Mouse (Mus musculus) lung, embryonic 15.5 days (tissue): ENCODE data around the gene Olfr1094. TPM values are rescaled to one million over a fixed set of nuclear protein-coding genes. Genes with fewer than 3 reads are reported as not detected.

Experiments
- ATAC-seq: fragments of 200-750 bp; cut with Nextera tagmentation; 2 replicates; pipeline ENCODE4 v1.8.0; 2017; ENCODE audit warnings: moderate number of reproducible peaks, borderline replicate concordance; ENCODE audit not compliant: low FRiP score, low TSS enrichment; ENCODE audit errors: extremely low read depth
- H3K27ac ChIP-seq: fragments of 300-500 bp; sonication (generic); 2 replicates; pipeline ENCODE4 v1.5.1; 2015; ENCODE audit warnings: moderate library complexity, mild to moderate bottlenecking, inconsistent platforms
- H3K27me3 ChIP-seq: fragments of 300-500 bp; sonication (generic); 2 replicates; pipeline ENCODE4 v1.6.1; 2015; ENCODE audit warnings: inconsistent platforms
- H3K36me3 ChIP-seq: fragments of 300-500 bp; sonication (generic); 2 replicates; pipeline ENCODE4 v1.6.1; 2015; ENCODE audit warnings: inconsistent platforms
- H3K4me1 ChIP-seq: fragments of 300-500 bp; sonication (generic); 2 replicates; pipeline ENCODE4 v1.6.1; 2015; ENCODE audit warnings: inconsistent platforms
- H3K4me2 ChIP-seq: fragments of 300-500 bp; sonication (generic); 2 replicates; pipeline ENCODE4 v1.6.1; 2015; ENCODE audit warnings: inconsistent platforms, mild to moderate bottlenecking, moderate library complexity
- H3K4me3 ChIP-seq: fragments of 300-500 bp; sonication (generic); 2 replicates; pipeline ENCODE4 v1.5.1; 2015; ENCODE audit warnings: mild to moderate bottlenecking, inconsistent platforms
- H3K9ac ChIP-seq: fragments of 300-500 bp; sonication (generic); 2 replicates; pipeline ENCODE4 v1.6.1; 2015; ENCODE audit warnings: inconsistent platforms
- H3K9me3 ChIP-seq: fragments of 300-500 bp; sonication (generic); 2 replicates; pipeline ENCODE4 v1.6.1; 2016; ENCODE audit warnings: inconsistent platforms
- WGBS: fragments of 180-500 bp; shearing (Covaris S2); methylation state at CpG from one replicate; pipeline ENCODE4 v1.1.7; 2015; 5-methylcytosine and 5-hydroxymethylcytosine counted together
- polyA plus RNA-seq: library from polyadenylated mRNA; unstranded; fragments of >200 nt; fragmentation: Nextera tagmentation; extraction: Ambion mirVana; gene quantifications from 2 replicates; pipeline ENCODE4 v1.2.1, GENCODE M21; 2015

Olfr1094 gene
- not detected in 2 replicates for polyA plus RNA-seq

GRCm38 (mm10) chr2:86824363-86824762 lies at the start of gene Olfr1094:
Gene Olfr1094, plus strand, starts transcription at chr2:86824663.
- Histone ChIP-seq H3K27ac (no peak within 1 kb of the TSS), H3K4me1 (no peaks in the 10 kb centered on the region), H3K4me3 (no peak within 1 kb of the TSS), H3K4me2 (no peak within 1 kb of the TSS), H3K27me3 (no peaks in the 10 kb centered on the region), H3K9me3 (no peaks in the 10 kb centered on the region), H3K36me3 (no peaks in the 10 kb centered on the region), H3K9ac (no peak within 1 kb of the TSS)
- ATAC-seq, result no peak

GRCm38 (mm10) chr2:86782179-86782578 lies 42.3 kb upstream of the Olfr1094 start, which contains the start of gene Olfr1093:
Gene Olfr1093, plus strand, starts transcription at chr2:86782479.
- H3K27ac ChIP-seq, result no peak within 1 kb of the TSS
- no peak within 1 kb of the TSS for H3K9ac ChIP-seq
- WGBS, result 60% methylated on average over 2 of the region's 2 CpGs
- H3K4me1 ChIP-seq, result no peaks in the 10 kb centered on the region
- no peak within 1 kb of the TSS for H3K4me3 ChIP-seq
- ATAC-seq, result no peak
- H3K4me2 ChIP-seq, result no peak within 1 kb of the TSS
- H3K9me3 ChIP-seq, result no peaks in the 10 kb centered on the region
- no peaks in the 10 kb centered on the region for H3K27me3 ChIP-seq
- no peaks in the 10 kb centered on the region for H3K36me3 ChIP-seq

GRCm38 (mm10) chr2:86809918-86810317 lies 14.5 kb upstream of the Olfr1094 start, which contains the start of gene Olfr141:
Gene Olfr141, minus strand, starts transcription at chr2:86810018.
- no peaks in the 10 kb centered on the region for H3K9me3 ChIP-seq
- H3K4me2 ChIP-seq, result no peak within 1 kb of the TSS
- H3K4me3 ChIP-seq, result no peak within 1 kb of the TSS
- ATAC-seq, result no peak
- H3K36me3 ChIP-seq, result no peaks in the 10 kb centered on the region
- no peak within 1 kb of the TSS for H3K27ac ChIP-seq
- H3K4me1 ChIP-seq, result no peaks in the 10 kb centered on the region
- H3K27me3 ChIP-seq, result no peaks in the 10 kb centered on the region
- H3K9ac ChIP-seq, result no peak within 1 kb of the TSS

GRCm38 (mm10) chr2:86851596-86851995 lies 27.1 kb downstream of the Olfr1094 start, which contains the start of gene Olfr1095:
Gene Olfr1095, minus strand, starts transcription at chr2:86851696.
- Histone ChIP-seq H3K9ac (no peak within 1 kb of the TSS), H3K4me3 (no peak within 1 kb of the TSS), H3K27ac (no peak within 1 kb of the TSS), H3K4me2 (no peak within 1 kb of the TSS), H3K36me3 (no peaks in the 10 kb centered on the region), H3K9me3 (no peaks in the 10 kb centered on the region), H3K27me3 (no peaks in the 10 kb centered on the region), H3K4me1 (no peaks in the 10 kb centered on the region)
- 84% methylated on average over 3 of the region's 3 CpGs for WGBS
- no peak for ATAC-seq

GRCm38 (mm10) chr2:86874702-86875101 lies 50.2 kb downstream of the Olfr1094 start, which contains the start of gene Gm13723:
Gene Gm13723, minus strand, starts transcription at chr2:86874802.
- H3K27me3 ChIP-seq, result no peaks in the 10 kb centered on the region
- H3K36me3 ChIP-seq, result no peaks in the 10 kb centered on the region
- no peak within 1 kb of the TSS for H3K9ac ChIP-seq
- no peak within 1 kb of the TSS for H3K4me3 ChIP-seq
- 29% methylated on average over 1 of the region's 1 CpGs for WGBS
- no peak for ATAC-seq
- H3K27ac ChIP-seq, result no peak within 1 kb of the TSS
- H3K9me3 ChIP-seq, result no peaks in the 10 kb centered on the region
- H3K4me1 ChIP-seq, result no peaks in the 10 kb centered on the region
- no peak within 1 kb of the TSS for H3K4me2 ChIP-seq

Other genes with a start within 250 kb of the Olfr1094 start
- gene Olfr1082, start 225.7 kb upstream of the Olfr1094 start, polyA plus RNA-seq, result not detected in 2 replicates
- gene Olfr1084, start 184.9 kb upstream of the Olfr1094 start, polyA plus RNA-seq, result not detected in 2 replicates
- not detected in 2 replicates for gene Olfr1085, start 162.6 kb upstream of the Olfr1094 start, polyA plus RNA-seq
- not detected in 2 replicates for gene Olfr1086, start 144.6 kb upstream of the Olfr1094 start, polyA plus RNA-seq
- gene Olfr1087, start 126.3 kb upstream of the Olfr1094 start, polyA plus RNA-seq, result not detected in 2 replicates
- gene Olfr1089, start 91.0 kb upstream of the Olfr1094 start, polyA plus RNA-seq, result not detected in 2 replicates
- not detected in 2 replicates for gene Olfr1090, start 65.7 kb upstream of the Olfr1094 start, polyA plus RNA-seq
- not detected in 2 replicates for gene Olfr1093, start 42.2 kb upstream of the Olfr1094 start, polyA plus RNA-seq
- not detected in 2 replicates for gene Olfr141, start 14.6 kb upstream of the Olfr1094 start, polyA plus RNA-seq
- gene Olfr1095, start 27.0 kb downstream of the Olfr1094 start, polyA plus RNA-seq, result not detected in 2 replicates
- gene Gm13723, start 50.1 kb downstream of the Olfr1094 start, polyA plus RNA-seq, result not detected in 2 replicates
- gene Olfr1097, start 67.6 kb downstream of the Olfr1094 start, polyA plus RNA-seq, result not detected in 2 replicates
- not detected in 2 replicates for gene Olfr1098, start 99.9 kb downstream of the Olfr1094 start, polyA plus RNA-seq
- not detected in 2 replicates for gene Olfr1099, start 136.0 kb downstream of the Olfr1094 start, polyA plus RNA-seq
- not detected in 2 replicates for gene Olfr1100, start 155.3 kb downstream of the Olfr1094 start, polyA plus RNA-seq
- gene Olfr1101, start 166.6 kb downstream of the Olfr1094 start, polyA plus RNA-seq, result not detected in 2 replicates
- gene Olfr1102, start 173.7 kb downstream of the Olfr1094 start, polyA plus RNA-seq, result not detected in 2 replicates
- not detected in 2 replicates for gene Olfr1104, start 202.4 kb downstream of the Olfr1094 start, polyA plus RNA-seq
- not detected in 2 replicates for gene Olfr1105, start 211.9 kb downstream of the Olfr1094 start, polyA plus RNA-seq
- not detected in 2 replicates for gene Olfr1106, start 227.6 kb downstream of the Olfr1094 start, polyA plus RNA-seq